Mouse (Mus musculus) CH12.LX (cell line): Measurements from ENCODE around the gene Eef1g. TPM values are rescaled to one million over a fixed set of nuclear protein-coding genes. Genes with fewer than 3 reads are reported as not detected.

Experiments used
- DNase-seq: peaks from one replicate; pipeline ENCODE4 v3.0.0-alpha.2; 2013; ENCODE audit errors: extremely low read depth
- H3K27ac ChIP-seq: 2 replicates; pipeline ENCODE4 v1.5.1; 2012; ENCODE audit warnings: low read depth, mild to moderate bottlenecking, control low read depth, moderate library complexity; ENCODE audit not compliant: insufficient read depth
- H3K27me3 ChIP-seq: replicated peaks from 2 replicates; pipeline ENCODE3; 2012; ENCODE audit warnings: inconsistent platforms
- H3K36me3 ChIP-seq, 2 experiments: replicated peaks in 1 of 2; 2 replicates each; pipeline versions ENCODE3 to v1.6.1; 2012; ENCODE audit warnings: inconsistent platforms in 1 of 2, low read length in 1 of 2, mild to moderate bottlenecking in 1 of 2, mixed read lengths in 1 of 2, moderate library complexity in 1 of 2; ENCODE audit not compliant: control insufficient read depth in 1 of 2, insufficient read depth in 1 of 2
- H3K4me1 ChIP-seq, 2 experiments: 2 replicates each; pipeline ENCODE4 v1.6.1; 2012; ENCODE audit warnings: inconsistent platforms in 1 of 2, moderate library complexity in 1 of 2; ENCODE audit not compliant: insufficient read depth in 2 of 2, control insufficient read depth in 1 of 2
- H3K4me2 ChIP-seq: 2 replicates; pipeline ENCODE4 v1.6.1; 2012; ENCODE audit warnings: low read depth, mild to moderate bottlenecking, control low read depth; ENCODE audit not compliant: poor library complexity, insufficient read depth, severe bottlenecking
- H3K4me3 ChIP-seq, 3 experiments: fragments of 150-350 bp in 1 of 3; sonication (generic) in 1 of 3; replicated peaks in 1 of 3; 2 replicates each; pipeline versions ENCODE3 to v1.5.1; 2011 to 2012; ENCODE audit warnings: low read depth in 2 of 3, low read length in 2 of 3, mild to moderate bottlenecking in 2 of 3, moderate library complexity in 2 of 3, control low read depth in 1 of 3, improper control_type of control experiment in 1 of 3, inconsistent platforms in 1 of 3, mixed read lengths in 1 of 3; ENCODE audit not compliant: poor library complexity in 1 of 3
- H3K79me2 ChIP-seq: replicated peaks from 2 replicates; pipeline ENCODE4 v1.6.1; 2012; ENCODE audit warnings: mild to moderate bottlenecking, moderate library complexity; ENCODE audit not compliant: control insufficient read depth, poor library complexity, insufficient read depth, severe bottlenecking; ENCODE audit errors: extremely low read depth
- H3K9ac ChIP-seq: 2 replicates; pipeline ENCODE4 v1.6.1; 2012; ENCODE audit warnings: low read depth, mild to moderate bottlenecking, control low read depth, moderate library complexity; ENCODE audit not compliant: insufficient read depth
- H3K9me3 ChIP-seq: replicated peaks from 2 replicates; pipeline ENCODE3; 2012; ENCODE audit warnings: low read length, inconsistent platforms, mixed read lengths
- GABPA ChIP-seq: IDR thresholded peaks from 2 replicates; pipeline ENCODE4 v1.6.1; 2012; ENCODE audit warnings: low read depth, low read length, improper control_type of control experiment, inconsistent platforms; ENCODE audit not compliant: insufficient replicate concordance
- MAZ ChIP-seq: IDR thresholded peaks from 2 replicates; pipeline ENCODE4 v1.6.1; 2012; ENCODE audit warnings: low read depth, mild to moderate bottlenecking, inconsistent platforms, low read length, improper control_type of control experiment, moderate library complexity
- MXI1 ChIP-seq: IDR thresholded peaks from 2 replicates; pipeline ENCODE4 v1.6.1; 2011; ENCODE audit warnings: mild to moderate bottlenecking, low read depth, low read length, improper control_type of control experiment
- NELFE ChIP-seq: IDR thresholded peaks from 2 replicates; pipeline ENCODE4 v1.6.1; 2011; ENCODE audit warnings: low read depth, low read length, improper control_type of control experiment
- NRF1 ChIP-seq: IDR thresholded peaks from 2 replicates; pipeline ENCODE4 v1.6.1; 2014; ENCODE audit warnings: low read depth, mild to moderate bottlenecking, inconsistent platforms, low read length, improper control_type of control experiment, moderate library complexity
- POLR2A ChIP-seq: IDR thresholded peaks from 2 replicates; pipeline ENCODE4 v1.6.1; 2011; ENCODE audit warnings: low read depth, mild to moderate bottlenecking, improper control_type of control experiment, low read length
- POLR2AphosphoS2 ChIP-seq: IDR thresholded peaks from 2 replicates; pipeline ENCODE4 v1.6.1; 2011; ENCODE audit warnings: low read depth, low read length, improper control_type of control experiment
- TBP ChIP-seq: conservative IDR thresholded peaks from 2 replicates; pipeline ENCODE4 v1.6.1; 2011; ENCODE audit warnings: low read depth, low read length, improper control_type of control experiment
- ZMIZ1 ChIP-seq: IDR thresholded peaks from 2 replicates; pipeline ENCODE4 v1.6.1; 2012; ENCODE audit warnings: low read depth, mild to moderate bottlenecking, inconsistent platforms, low read length, improper control_type of control experiment
- ZNF384 ChIP-seq: IDR thresholded peaks from 2 replicates; pipeline ENCODE4 v1.6.1; 2012; ENCODE audit warnings: low read depth, low read length, improper control_type of control experiment, inconsistent platforms
- dilution Hi-C: fragments of 300-500 bp; cut with MboI; formaldehyde crosslinking; loops from 2 replicates; pipeline ENCODE4 v1.14.3; 2020; ENCODE audit warnings: low sequenced_read_pairs; ENCODE audit not compliant: extremely low pct_unique_long_range_greater_than_20kb, extremely low pct_ligation_motif_present
- in situ Hi-C: fragments of 300-500 bp; cut with MboI; formaldehyde crosslinking; loops from 3 replicates; pipeline ENCODE4 v1.14.3; 2019; ENCODE audit warnings: low sequenced_read_pairs, low pct_ligation_motif_present, low pct_unique_long_range_greater_than_20kb, mixed read lengths
- polyA plus RNA-seq: library from polyadenylated mRNA; unstranded; fragments of >175 nt; gene quantifications from 2 replicates; pipeline ENCODE4 v1.2.1, GENCODE M21; 2012; ENCODE audit warnings: low read depth; ENCODE audit not compliant: insufficient read length
- total RNA-seq, 2 experiments: library from RNA; depleted of rRNA; stranded (reverse); fragments of 300-350 nt in 1 of 2; fragments of >200 nt in 1 of 2; gene quantifications; 2 replicates each; pipeline ENCODE4 v1.2.3; 2012 to 2014

Eef1g gene
- total and polyA plus RNA-seq, 3 experiments, result 1,172 to 1,511 (median 1,294) TPM

GRCm38 (mm10) chr19:8980771-8981170, 13.9 kb downstream of the Eef1g start:
- H3K4me1 ChIP-seq, result peaks cover 27 to 87% of the 10 kb centered on the region in 2 experiments
- in situ Hi-C loops, result no loop called here

DNA sequence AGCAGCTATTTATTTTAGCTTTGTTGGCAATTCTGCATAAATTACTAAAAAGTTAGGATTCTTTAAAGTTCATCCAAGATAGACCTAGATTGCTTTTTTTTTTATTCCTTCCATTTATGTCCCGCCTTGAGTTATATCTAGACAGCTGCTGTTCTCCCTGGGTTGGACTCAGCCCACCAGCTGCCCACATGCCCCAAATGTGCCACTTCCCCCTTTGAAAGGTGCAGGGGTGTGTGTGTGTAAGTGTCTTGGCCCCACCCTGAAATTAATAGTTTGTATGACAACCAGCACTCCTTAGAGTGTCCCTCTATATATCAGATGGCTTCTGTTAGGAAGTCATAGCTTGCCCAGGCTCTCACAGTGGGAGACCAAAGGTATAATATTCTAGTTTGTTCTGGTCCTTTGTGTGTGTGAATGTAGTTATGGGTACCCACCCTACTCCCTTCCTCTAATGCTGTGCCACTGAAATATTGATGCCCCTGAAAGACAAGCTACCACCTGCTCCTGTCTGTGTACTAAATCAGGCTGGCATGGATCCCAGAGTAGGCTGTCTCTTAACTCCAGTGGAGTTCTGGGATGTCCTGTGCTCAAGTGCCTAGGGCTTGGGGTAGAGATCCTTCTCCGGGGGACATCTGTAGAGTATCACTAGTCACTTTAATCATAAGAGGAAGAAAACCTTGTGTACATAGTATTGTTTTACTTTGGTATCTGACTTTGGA, 14.8 kb downstream of the Eef1g start:
- TF ChIP-seq TBP (no peak), NELFE (0 out of 2 replicates have a peak, but pooled peaks have one; percentile 17), GABPA (no peak), MXI1 (no peak), POLR2AphosphoS2 (peak; percentile 6; the same call in 1 of the 2 replicates), POLR2A (0 out of 2 replicates have a peak, but pooled peaks have one; percentile 7), ZNF384 (0 out of 2 replicates have a peak, but pooled peaks have one; percentile 15)
- H3K9me3 ChIP-seq, result no peaks in the 10 kb centered on the region
- in situ Hi-C loops (no loop called here), dilution Hi-C loops (no loop called here)
- no peaks in the 10 kb centered on the region for H3K27me3 ChIP-seq
- no peak overlapping the region for H3K27ac ChIP-seq
- H3K4me3 ChIP-seq, result no peak overlapping the region
- H3K4me2 ChIP-seq, result no peak overlapping the region
- H3K79me2 ChIP-seq, result no peaks in the 10 kb centered on the region; the same call in 1 of the 2 replicates
- H3K4me1 ChIP-seq, result peaks cover 27 to 86% of the 10 kb centered on the region in 2 experiments
- peaks cover 39 to 56% of the 10 kb centered on the region in 2 experiments for H3K36me3 ChIP-seq
- no peak overlapping the region for H3K9ac ChIP-seq
- no peak for DNase-seq

More at GRCm38 (mm10) chr19:8980771-8981170, 13.9 kb downstream of the Eef1g start:
- no peak overlapping the region for H3K27ac ChIP-seq
- H3K79me2 ChIP-seq, result no peaks in the 10 kb centered on the region; the same call in 1 of the 2 replicates
- TF ChIP-seq ZMIZ1 (peak; percentile 6; the same call in 1 of the 2 replicates), NRF1 (no peak), MAZ (no peak)
- TF ChIP-seq, all 38 proteins: peak for 1
- Histone ChIP-seq H3K4me3 (no peak overlapping the region), H3K36me3 (peaks cover 45 to 64% of the 10 kb centered on the region in 2 experiments), H3K27me3 (no peaks in the 10 kb centered on the region), H3K9me3 (no peaks in the 10 kb centered on the region), H3K9ac (no peak overlapping the region), H3K4me2 (no peak overlapping the region)
- dilution Hi-C loops, result no loop called here
- peak; percentile 49 for DNase-seq
